Mouse (Mus musculus) erythroblast, embryonic 14.5 days (primary cell): ENCODE measurements around the gene Hspa12a.

Source experiments
- GATA1 ChIP-seq: IDR thresholded peaks from 2 replicates; pipeline ENCODE4 v1.6.1; 2012; ENCODE audit warnings: low read length, inconsistent platforms, mixed read lengths
- TAL1 ChIP-seq: IDR thresholded peaks from 3 replicates; pipeline ENCODE4 v1.6.1; 2012; ENCODE audit warnings: low read length, inconsistent platforms, mixed read lengths

- TF ChIP-seq TAL1: no peak
- TF ChIP-seq GATA1: no peak
These were observed 195.9 kb downstream of the Hspa12a start for GRCm38 (mm10) chr19:58747498-58748000.
